Mouse (Mus musculus) liver, embryonic 11.5 days (tissue): ENCODE measurements around the gene Fxyd1. TPM values are rescaled to one million over a fixed set of nuclear protein-coding genes. Genes with fewer than 3 reads are reported as not detected.

Source experiments
- ATAC-seq: fragments of 200-750 bp; cut with Nextera tagmentation; replicated peaks from 2 replicates; pipeline ENCODE4 v1.8.0; 2017; ENCODE audit warnings: moderate number of reproducible peaks, mild to moderate bottlenecking, moderate TSS enrichment, moderate library complexity; ENCODE audit not compliant: low FRiP score
- DNase-seq: peaks from one replicate; pipeline ENCODE4 v3.0.0-alpha.2; 2017; ENCODE audit warnings: low spot score
- H3K27ac ChIP-seq: fragments of 300-500 bp; sonication (generic); 2 replicates; pipeline ENCODE4 v1.5.1; 2014; ENCODE audit warnings: mild to moderate bottlenecking, low read depth, low read length, control low read depth
- H3K27me3 ChIP-seq: fragments of 300-500 bp; sonication (generic); replicated peaks from 2 replicates; pipeline ENCODE4 v1.6.1; 2014; ENCODE audit warnings: low read length, mixed read lengths; ENCODE audit not compliant: control insufficient read depth, insufficient read depth
- H3K36me3 ChIP-seq: fragments of 300-500 bp; sonication (generic); 2 replicates; pipeline ENCODE4 v1.6.1; 2014; ENCODE audit warnings: mild to moderate bottlenecking, low read length, moderate library complexity, mixed read lengths; ENCODE audit not compliant: control insufficient read depth, insufficient read depth
- H3K4me1 ChIP-seq: fragments of 300-500 bp; sonication (generic); replicated peaks from 2 replicates; pipeline ENCODE4 v1.6.1; 2014; ENCODE audit warnings: low read length, mixed read lengths; ENCODE audit not compliant: control insufficient read depth, insufficient read depth
- H3K4me2 ChIP-seq: fragments of 300-500 bp; sonication (generic); 2 replicates; pipeline ENCODE4 v1.6.1; 2014; ENCODE audit warnings: mild to moderate bottlenecking, control low read depth, moderate library complexity
- H3K4me3 ChIP-seq: fragments of 300-500 bp; sonication (generic); 2 replicates; pipeline ENCODE4 v1.5.1; 2014; ENCODE audit warnings: low read depth, low read length, control low read depth
- H3K9ac ChIP-seq: fragments of 300-500 bp; sonication (generic); 2 replicates; pipeline ENCODE4 v1.6.1; 2014; ENCODE audit warnings: low read depth, low read length, control low read depth
- H3K9me3 ChIP-seq: fragments of 300-500 bp; sonication (generic); 2 replicates; pipeline ENCODE4 v1.6.1; 2016; ENCODE audit warnings: low read length, inconsistent platforms, mixed read lengths; ENCODE audit not compliant: control insufficient read depth
- WGBS: fragments of 180-500 bp; shearing (Covaris S2); extraction: QIAGEN DNeasy Blood & Tissue Kit; methylation state at CpG from one replicate; pipeline ENCODE4 v1.1.7; 2014; 5-methylcytosine and 5-hydroxymethylcytosine counted together
- polyA plus RNA-seq: library from polyadenylated mRNA; unstranded; fragments of >200 nt; fragmentation: Nextera tagmentation; extraction: Ambion mirVana; gene quantifications from 2 replicates; pipeline ENCODE4 v1.2.1, GENCODE M21; 2014

Gene Fxyd1
- polyA plus RNA-seq, 1 experiment from 2014 or later = 35.8 TPM

DNA sequence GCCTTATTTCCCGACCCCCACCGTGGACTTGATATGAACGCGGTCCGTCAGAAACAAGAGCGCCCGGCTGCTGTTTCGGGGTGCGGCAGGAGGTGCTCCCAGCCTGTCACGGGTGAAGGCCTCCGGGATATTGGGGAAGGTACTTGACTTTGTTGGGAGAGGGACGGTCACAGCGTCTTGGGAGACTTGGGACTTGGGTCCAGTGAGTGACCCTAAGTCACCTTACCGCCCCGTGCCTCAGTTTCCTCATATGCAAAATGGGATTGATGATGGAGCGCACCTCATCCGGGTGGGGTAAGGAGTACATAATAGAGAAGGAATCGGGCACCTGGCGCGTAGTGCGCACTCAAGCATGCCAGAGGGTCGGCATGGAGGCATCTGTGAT, 4.8 kb downstream of the Fxyd1 start:
- WGBS = 4% methylated on average over 22 of the region's 22 CpGs
- peak overlapping the region; percentile 37 for H3K4me2 ChIP-seq
- H3K27ac ChIP-seq = no peak overlapping the region
- ATAC-seq (no peak), DNase-seq (no peak)
- H3K9ac ChIP-seq = no peak overlapping the region
- peaks cover 12% of the 10 kb centered on the region for H3K4me1 ChIP-seq
- no peaks in the 10 kb centered on the region for H3K36me3 ChIP-seq
- no peaks in the 10 kb centered on the region for H3K9me3 ChIP-seq
- 0 out of 2 replicates have a peak overlapping the region, but pooled peaks have one; percentile 3 for H3K4me3 ChIP-seq
- peaks cover 56% of the 10 kb centered on the region for H3K27me3 ChIP-seq

DNA sequence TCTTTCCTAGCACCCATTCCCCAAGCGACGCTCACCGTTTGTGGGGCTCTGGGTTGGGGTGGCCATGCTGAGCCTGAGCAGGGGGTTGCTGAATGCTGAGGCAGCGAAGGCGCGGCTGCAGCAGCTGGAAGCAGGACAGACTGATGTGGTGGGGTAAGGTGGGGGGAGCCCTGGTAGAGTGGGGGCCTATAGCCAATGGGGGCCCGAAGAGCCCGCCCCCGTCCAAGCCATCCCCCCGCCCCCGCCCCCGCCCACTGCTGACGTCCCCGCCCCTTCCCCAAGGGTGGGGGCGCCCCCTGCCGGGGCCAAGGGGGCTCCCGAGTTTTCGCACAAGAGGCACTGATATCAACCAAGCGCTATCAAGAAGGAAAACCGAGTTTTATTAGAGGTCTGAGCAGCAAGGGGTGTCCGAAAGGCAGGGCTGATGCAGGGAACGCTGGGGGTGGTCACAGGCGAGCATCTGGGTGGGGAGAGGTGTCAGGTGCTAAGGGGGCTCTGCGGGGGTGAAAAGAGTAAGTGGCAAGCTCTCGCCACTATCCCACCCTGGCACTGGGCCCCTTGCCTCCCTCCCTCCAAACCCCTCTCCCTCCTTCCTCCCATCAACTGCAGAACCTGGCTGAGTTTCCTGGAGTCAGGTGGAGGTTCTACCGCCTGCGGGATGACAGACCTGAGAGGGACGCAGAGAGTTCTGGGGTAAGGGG, 5.5 kb downstream of the Fxyd1 start, which contains the start of gene Fxyd7:
Gene Fxyd7 (minus strand): TSS at position 147 of the 701 bp plus-strand sequence.
- Histone ChIP-seq H3K4me1 (peaks cover 11% of the 10 kb centered on the region), H3K36me3 (no peaks in the 10 kb centered on the region), H3K27me3 (peaks cover 58% of the 10 kb centered on the region), H3K27ac (no peak within 1 kb of the TSS), H3K9me3 (no peaks in the 10 kb centered on the region), H3K9ac (no peak within 1 kb of the TSS), H3K4me2 (peak within 1 kb of the TSS; percentile 37), H3K4me3 (no peak within 1 kb of the TSS)
- WGBS = 5% methylated on average over 26 of the region's 28 CpGs
- ATAC-seq = no peak
- DNase-seq = no peak

DNA sequence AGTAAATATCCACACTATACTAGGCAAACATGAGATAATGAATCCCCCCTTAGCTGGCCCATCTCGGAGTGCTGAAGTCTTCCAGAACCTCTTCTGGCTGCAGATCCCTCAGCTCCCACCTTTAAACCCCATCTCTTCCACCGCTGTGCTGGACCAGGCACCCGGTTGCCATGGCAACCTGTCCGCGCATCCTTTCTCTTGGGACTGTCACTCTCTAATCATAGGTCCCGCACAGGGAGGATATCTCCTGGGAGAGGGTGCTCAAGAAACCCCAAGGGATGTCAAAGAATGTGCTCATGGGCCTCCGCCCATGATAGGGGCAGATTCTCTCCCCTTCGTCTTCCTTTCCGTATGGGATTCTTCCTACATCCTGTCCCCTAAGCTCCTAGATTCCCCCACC, 6.1 kb downstream of the Fxyd1 start:
- no peak overlapping the region for H3K4me3 ChIP-seq
- H3K27me3 ChIP-seq = peaks cover 58% of the 10 kb centered on the region
- no peak overlapping the region for H3K27ac ChIP-seq
- no peak for DNase-seq
- H3K36me3 ChIP-seq = no peaks in the 10 kb centered on the region
- peaks cover 11% of the 10 kb centered on the region for H3K4me1 ChIP-seq
- H3K4me2 ChIP-seq = peak overlapping the region; percentile 22
- H3K9ac ChIP-seq = no peak overlapping the region
- WGBS = 4% methylated on average over 9 of the region's 9 CpGs
- ATAC-seq = no peak
- H3K9me3 ChIP-seq = no peaks in the 10 kb centered on the region

DNA sequence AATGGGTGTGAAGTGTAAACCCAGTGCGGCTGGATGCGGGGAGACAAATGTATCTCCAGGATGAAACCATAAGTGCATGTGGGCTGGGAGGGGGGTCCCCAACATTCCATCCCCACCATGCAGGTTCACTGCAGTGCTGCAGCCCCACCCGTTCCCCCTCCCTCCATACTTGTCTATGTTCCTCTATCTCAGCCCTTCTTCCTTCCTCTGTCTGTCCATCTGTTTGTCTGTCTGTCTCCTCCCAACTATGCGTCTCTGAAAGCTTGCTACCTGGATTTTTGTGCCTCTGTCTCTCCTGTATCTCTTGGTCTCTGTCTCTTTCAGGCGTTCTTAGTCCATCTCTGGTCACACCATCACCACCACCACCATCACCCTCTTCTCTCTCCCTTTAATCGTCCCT, 6.5 kb downstream of the Fxyd1 start:
- Histone ChIP-seq H3K9me3 (no peaks in the 10 kb centered on the region), H3K4me1 (peaks cover 11% of the 10 kb centered on the region), H3K9ac (no peak overlapping the region), H3K36me3 (no peaks in the 10 kb centered on the region), H3K4me3 (no peak overlapping the region), H3K4me2 (peak overlapping the region; percentile 23; the same call in 1 of the 2 replicates), H3K27me3 (peaks cover 58% of the 10 kb centered on the region), H3K27ac (no peak overlapping the region)
- WGBS = 8% methylated on average over 6 of the region's 6 CpGs
- DNase-seq (no peak), ATAC-seq (no peak)

DNA sequence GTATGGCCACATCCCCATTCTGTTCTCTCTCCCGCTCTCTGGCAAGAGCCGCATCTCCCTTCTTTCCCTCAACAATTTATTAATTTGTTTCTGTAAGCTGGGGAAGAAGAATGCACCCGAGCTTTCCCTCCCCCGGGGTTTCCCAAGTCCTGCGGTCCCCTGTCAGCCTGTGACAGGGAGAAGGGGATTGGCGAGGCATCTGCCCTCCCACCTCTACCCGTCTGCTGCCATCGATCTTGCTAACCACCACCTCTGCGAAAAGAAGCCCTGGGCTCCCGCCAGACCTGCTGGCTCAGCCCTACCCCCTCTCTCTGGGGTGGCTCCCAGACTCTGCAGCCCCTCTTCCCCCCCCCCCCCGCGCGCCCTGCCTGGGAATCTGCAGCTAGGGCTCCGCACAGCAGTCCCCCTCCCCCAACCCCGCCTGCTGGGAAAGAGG, 7.1 kb downstream of the Fxyd1 start:
- H3K4me3 ChIP-seq = no peak overlapping the region
- WGBS = 4% methylated on average over 12 of the region's 15 CpGs
- H3K27ac ChIP-seq = no peak overlapping the region
- H3K27me3 ChIP-seq = peaks cover 63% of the 10 kb centered on the region
- H3K9ac ChIP-seq = no peak overlapping the region
- H3K9me3 ChIP-seq = no peaks in the 10 kb centered on the region
- H3K4me2 ChIP-seq = peak overlapping the region; percentile 23
- no peak for ATAC-seq
- no peak for DNase-seq
- peaks cover 11% of the 10 kb centered on the region for H3K4me1 ChIP-seq
- no peaks in the 10 kb centered on the region for H3K36me3 ChIP-seq

DNA sequence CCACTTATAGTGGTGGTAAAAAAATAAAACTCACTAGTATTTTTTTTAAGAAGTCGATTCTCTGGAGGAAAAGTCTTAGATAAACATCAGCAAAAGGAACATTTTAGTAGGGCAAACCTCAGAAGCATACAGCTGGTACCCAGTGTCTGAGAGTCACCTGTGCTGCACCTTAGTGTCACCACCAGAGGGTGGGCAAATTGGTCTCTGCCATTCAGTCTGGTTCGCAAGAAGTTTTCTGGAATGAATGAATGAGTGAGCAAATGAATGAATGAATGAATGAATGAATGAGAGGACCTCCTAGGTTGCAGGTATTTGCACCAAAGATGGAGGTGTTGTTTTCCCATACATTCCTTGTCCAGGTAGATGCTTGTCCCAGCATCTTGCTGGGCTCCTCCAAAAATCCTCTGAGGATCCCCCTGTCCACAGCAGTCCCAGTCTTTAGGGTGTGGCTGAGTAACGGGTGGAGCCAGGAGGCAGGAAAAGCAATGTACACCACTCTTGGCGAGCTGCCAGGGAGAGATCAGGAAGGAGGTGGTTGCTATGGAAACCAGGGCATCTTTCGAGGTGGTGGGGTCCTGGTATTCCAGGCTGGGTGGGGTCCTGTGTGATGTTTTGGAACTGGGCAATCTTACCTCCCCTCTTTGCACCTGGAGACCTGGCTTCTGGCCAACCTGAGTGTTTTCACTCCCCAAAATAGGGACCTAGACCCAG, 7.7 kb downstream of the Fxyd1 start:
- H3K9ac ChIP-seq = no peak overlapping the region
- no peak overlapping the region for H3K27ac ChIP-seq
- H3K36me3 ChIP-seq = no peaks in the 10 kb centered on the region
- H3K4me1 ChIP-seq = peaks cover 9% of the 10 kb centered on the region
- no peak for ATAC-seq
- no peak overlapping the region for H3K4me3 ChIP-seq
- no peak overlapping the region; the same call in 1 of the 2 replicates for H3K4me2 ChIP-seq
- DNase-seq = no peak
- 23% methylated on average over 5 of the region's 5 CpGs for WGBS
- peaks cover 65% of the 10 kb centered on the region for H3K27me3 ChIP-seq
- H3K9me3 ChIP-seq = no peaks in the 10 kb centered on the region

DNA sequence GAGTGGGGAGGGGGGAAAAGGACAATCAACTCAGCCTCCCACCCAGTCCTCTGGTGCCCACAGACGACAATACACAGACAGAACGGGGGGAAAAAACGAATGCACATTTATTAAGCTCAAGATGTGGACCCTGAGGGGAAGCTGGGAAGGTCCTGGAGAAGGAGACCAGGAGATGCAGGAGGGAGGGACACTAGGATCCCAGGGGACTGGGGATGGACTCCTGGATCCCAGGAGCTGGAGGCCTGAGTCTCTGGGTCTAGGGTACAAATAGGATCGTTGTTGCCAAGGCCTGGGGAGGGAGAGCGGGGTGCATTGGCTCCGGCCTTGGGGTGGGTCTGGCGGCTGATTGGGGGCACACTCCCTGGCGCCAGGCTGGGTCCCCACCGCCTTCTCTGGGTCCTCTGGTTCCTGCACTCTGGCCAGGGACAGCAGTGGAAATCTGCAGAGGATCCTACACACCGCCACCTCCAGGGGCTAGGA, 14.5 kb downstream of the Fxyd1 start, which contains the start of gene Fxyd5:
Gene Fxyd5 (minus strand): TSS at position 51 of the 480 bp plus-strand sequence.
- Histone ChIP-seq H3K4me1 (peaks cover 3% of the 10 kb centered on the region; the same call in 1 of the 2 replicates), H3K36me3 (no peaks in the 10 kb centered on the region), H3K9me3 (no peaks in the 10 kb centered on the region), H3K4me3 (peak within 1 kb of the TSS; percentile 42), H3K4me2 (peak within 1 kb of the TSS; percentile 55), H3K9ac (0 out of 2 replicates have a peak within 1 kb of the TSS, but pooled peaks have one; percentile 17), H3K27me3 (peaks cover 39% of the 10 kb centered on the region), H3K27ac (no peak within 1 kb of the TSS)
- DNase-seq = no peak
- ATAC-seq = no peak
- WGBS = 48% methylated on average over 10 of the region's 10 CpGs

DNA sequence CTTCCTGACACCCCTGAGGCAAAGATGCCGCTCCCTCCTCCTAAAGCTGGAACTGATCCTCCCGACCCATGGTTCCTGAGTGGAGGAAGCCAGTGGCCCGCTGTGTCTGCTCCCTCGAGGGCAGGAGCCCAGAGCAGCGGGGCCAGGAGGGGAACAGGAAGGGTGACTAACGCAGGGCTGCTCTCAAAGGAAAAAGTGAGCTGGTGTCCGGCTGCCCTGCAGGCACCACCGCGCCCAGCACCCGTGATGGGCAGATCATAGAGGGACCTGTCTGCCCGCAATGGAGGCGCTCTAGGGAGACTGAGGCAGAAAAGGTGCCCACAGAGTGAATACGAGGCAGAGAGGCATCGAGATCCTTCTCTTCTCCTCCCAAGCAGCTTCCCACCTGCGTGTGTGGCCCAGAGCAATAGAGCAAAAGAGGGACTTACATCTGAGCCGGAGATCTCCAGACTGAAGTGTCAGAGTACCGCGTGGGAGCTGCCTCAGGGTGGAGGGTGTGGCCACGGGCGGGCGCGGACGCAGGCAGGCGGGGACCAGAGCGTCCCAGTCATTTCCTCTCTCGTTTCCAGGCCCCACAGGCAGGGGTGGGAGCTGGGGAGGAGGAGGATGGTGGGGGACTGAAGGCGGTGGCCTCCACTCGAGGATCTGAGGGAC, 15.2 kb downstream of the Fxyd1 start:
- 2% methylated on average over 28 of the region's 28 CpGs for WGBS
- ATAC-seq = peak; percentile 39; the same call in 1 of the 2 replicates

More for the DNA sequence above, 15.2 kb downstream of the Fxyd1 start:
- DNase-seq = no peak
- H3K4me3 ChIP-seq = peak overlapping the region; percentile 42
- H3K9ac ChIP-seq = 0 out of 2 replicates have a peak overlapping the region, but pooled peaks have one; percentile 17
- H3K27me3 ChIP-seq = peaks cover 37% of the 10 kb centered on the region
- H3K27ac ChIP-seq = no peak overlapping the region
- no peaks in the 10 kb centered on the region for H3K9me3 ChIP-seq
- H3K4me1 ChIP-seq = peaks cover 3% of the 10 kb centered on the region; the same call in 1 of the 2 replicates
- no peaks in the 10 kb centered on the region for H3K36me3 ChIP-seq
- peak overlapping the region; percentile 55 for H3K4me2 ChIP-seq
